Mouse (Mus musculus) embryonic fibroblast, embryonic 13.5 days (primary cell): ENCODE measurements around the gene Olfr588-ps1.

Source experiments
- CTCF ChIP-seq: IDR thresholded peaks from 2 replicates; pipeline ENCODE4 v1.5.1; 2011; ENCODE audit warnings: mild to moderate bottlenecking, control low read depth, low read length, moderate library complexity, borderline replicate concordance; ENCODE audit not compliant: insufficient read depth
- POLR2A ChIP-seq: IDR thresholded peaks from 2 replicates; pipeline ENCODE4 v1.6.1; 2011; ENCODE audit warnings: low read depth, mild to moderate bottlenecking, control low read depth, low read length, moderate library complexity

DNA sequence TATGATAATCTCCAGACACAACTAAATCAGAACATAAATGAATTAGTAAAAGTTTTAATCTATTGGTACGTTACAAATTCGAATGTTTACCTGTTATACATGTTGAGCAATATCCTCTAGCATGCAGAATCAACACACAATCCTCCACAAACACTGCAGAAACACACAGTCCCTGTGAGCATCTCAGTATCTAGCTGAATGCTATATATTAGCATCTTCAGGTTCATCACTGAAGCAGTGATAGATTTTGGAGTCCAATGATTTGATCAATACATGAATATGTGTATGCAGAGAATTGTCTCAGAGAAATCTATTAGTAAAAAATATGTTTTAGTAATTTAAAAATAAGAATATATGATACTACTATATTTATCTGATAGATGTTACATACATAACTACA lies 15.6 kb downstream of the Olfr588-ps1 start, which contains the start of gene Olfr589:
- TF ChIP-seq POLR2A (no peak), CTCF (no peak)
